Mouse (Mus musculus) small intestine, adult 2 months (tissue): Measurements from ENCODE around the gene Lrp2. TPM values are rescaled to one million over a fixed set of nuclear protein-coding genes. Genes with fewer than 3 reads are reported as not detected.

Experiments used
- H3K27ac ChIP-seq: fragments of 200-500 bp; 2 replicates; pipeline ENCODE4 v1.5.1; 2012; ENCODE audit warnings: low read depth, low read length, control low read depth, inconsistent platforms; ENCODE audit not compliant: insufficient read depth
- H3K27me3 ChIP-seq: fragments of 200-500 bp; 2 replicates; pipeline ENCODE4 v1.6.1; 2012; ENCODE audit warnings: mild to moderate bottlenecking, moderate library complexity, low read length, inconsistent platforms; ENCODE audit not compliant: control insufficient read depth, insufficient read depth
- H3K36me3 ChIP-seq: fragments of 200-500 bp; 2 replicates; pipeline ENCODE4 v1.6.1; 2012; ENCODE audit warnings: mild to moderate bottlenecking, low read length, control low read depth, inconsistent platforms; ENCODE audit not compliant: control insufficient read depth, insufficient read depth
- H3K4me1 ChIP-seq: fragments of 200-500 bp; 2 replicates; pipeline ENCODE4 v1.6.1; 2012; ENCODE audit warnings: low read length, inconsistent platforms, mixed read lengths; ENCODE audit not compliant: control insufficient read depth, insufficient read depth, insufficient read length
- H3K4me3 ChIP-seq: fragments of 200-500 bp; 2 replicates; pipeline ENCODE4 v1.5.1; 2012; ENCODE audit warnings: low read depth, mild to moderate bottlenecking, control low read depth, inconsistent platforms, low read length, moderate library complexity
- CTCF ChIP-seq: fragments of 200-500 bp; IDR thresholded peaks from 2 replicates; pipeline ENCODE4 v1.5.1; 2012; ENCODE audit warnings: low read depth, mild to moderate bottlenecking, control low read depth, inconsistent platforms, low read length, moderate library complexity, mixed read lengths; ENCODE audit not compliant: insufficient replicate concordance, insufficient read length; ENCODE audit errors: extremely low read depth
- POLR2A ChIP-seq: fragments of 200-500 bp; IDR thresholded peaks from 2 replicates; pipeline ENCODE4 v1.6.1; 2012; ENCODE audit warnings: low read depth, mild to moderate bottlenecking, control low read depth, inconsistent platforms, low read length, moderate library complexity
- WGBS: fragments of 180-500 bp; shearing (Covaris S2); methylation state at CpG from one replicate; pipeline ENCODE4 v1.1.7; 2018; 5-methylcytosine and 5-hydroxymethylcytosine counted together
- polyA plus RNA-seq: library from polyadenylated mRNA; depleted of rRNA; stranded (reverse); fragments of >200 nt; gene quantifications from 2 replicates; pipeline ENCODE4 v1.2.3, GENCODE M21; 2012

Lrp2 gene
- polyA plus RNA-seq, 1 experiment, result not detected

- no peaks in the 10 kb centered on the region for H3K36me3 ChIP-seq
- H3K27ac ChIP-seq, result no peak overlapping the region
- H3K4me1 ChIP-seq, result no peaks in the 10 kb centered on the region
- no peak overlapping the region for H3K4me3 ChIP-seq
- H3K27me3 ChIP-seq, result no peaks in the 10 kb centered on the region
- 87% methylated on average over 1 of the region's 1 CpGs for WGBS
- TF ChIP-seq CTCF (no peak), POLR2A (no peak)
Measured at GRCm38 (mm10) chr2:69426081-69426480, 159.8 kb downstream of the Lrp2 start.

GRCm38 (mm10) chr2:69424829-69425228, 161.0 kb downstream of the Lrp2 start:
- TF ChIP-seq CTCF (no peak), POLR2A (no peak)
- H3K36me3 ChIP-seq, result no peaks in the 10 kb centered on the region
- 45% methylated on average over 5 of the region's 5 CpGs for WGBS
- H3K4me3 ChIP-seq, result no peak overlapping the region
- no peak overlapping the region for H3K27ac ChIP-seq
- no peaks in the 10 kb centered on the region for H3K27me3 ChIP-seq
- H3K4me1 ChIP-seq, result no peaks in the 10 kb centered on the region

- WGBS, result 44% methylated on average over 11 of the region's 11 CpGs
- no peak overlapping the region for H3K27ac ChIP-seq
- no peaks in the 10 kb centered on the region for H3K27me3 ChIP-seq
- TF ChIP-seq CTCF (no peak), POLR2A (no peak)
- no peaks in the 10 kb centered on the region for H3K36me3 ChIP-seq
- no peak overlapping the region for H3K4me3 ChIP-seq
- no peaks in the 10 kb centered on the region for H3K4me1 ChIP-seq
Measured at GRCm38 (mm10) chr2:69418294-69418881, 167.5 kb downstream of the Lrp2 start.

GRCm38 (mm10) chr2:69415070-69415469, 170.8 kb downstream of the Lrp2 start:
- WGBS, result 69% methylated on average over 6 of the region's 6 CpGs
- Histone ChIP-seq H3K4me3 (no peak overlapping the region), H3K27me3 (no peaks in the 10 kb centered on the region), H3K4me1 (no peaks in the 10 kb centered on the region), H3K36me3 (no peaks in the 10 kb centered on the region), H3K27ac (no peak overlapping the region)
- no peak for TF ChIP-seq CTCF
- no peak for TF ChIP-seq POLR2A

GRCm38 (mm10) chr2:69414539-69414938, 171.3 kb downstream of the Lrp2 start:
- no peak for TF ChIP-seq CTCF
- TF ChIP-seq POLR2A, result no peak
- no peaks in the 10 kb centered on the region for H3K4me1 ChIP-seq
- H3K27me3 ChIP-seq, result no peaks in the 10 kb centered on the region
- 85% methylated on average over 10 of the region's 10 CpGs for WGBS
- no peaks in the 10 kb centered on the region for H3K36me3 ChIP-seq
- H3K27ac ChIP-seq, result no peak overlapping the region
- no peak overlapping the region for H3K4me3 ChIP-seq

- Histone ChIP-seq H3K4me3 (no peak overlapping the region), H3K27ac (no peak overlapping the region), H3K4me1 (peaks cover 1% of the 10 kb centered on the region; the same call in 1 of the 2 replicates), H3K27me3 (no peaks in the 10 kb centered on the region), H3K36me3 (no peaks in the 10 kb centered on the region)
- WGBS, result 82% methylated on average over 5 of the region's 5 CpGs
- no peak for TF ChIP-seq CTCF
- no peak for TF ChIP-seq POLR2A
Measured at GRCm38 (mm10) chr2:69405692-69406091, 180.2 kb downstream of the Lrp2 start.

GRCm38 (mm10) chr2:69402309-69402708, 183.6 kb downstream of the Lrp2 start:
- WGBS, result 87% methylated on average over 7 of the region's 7 CpGs
- no peak overlapping the region for H3K4me3 ChIP-seq
- H3K27me3 ChIP-seq, result no peaks in the 10 kb centered on the region
- no peaks in the 10 kb centered on the region for H3K36me3 ChIP-seq
- no peak overlapping the region for H3K27ac ChIP-seq
- no peak for TF ChIP-seq POLR2A
- TF ChIP-seq CTCF, result no peak
- peaks cover 1% of the 10 kb centered on the region; the same call in 1 of the 2 replicates for H3K4me1 ChIP-seq
